Mouse (Mus musculus) fat pad, adult 2 months (tissue): ENCODE measurements around the gene Gpr182.

ENCODE experiments used
- DNase-seq: peaks from one replicate; pipeline ENCODE4 v3.0.0-alpha.2; 2011; ENCODE audit warnings: low read depth, low spot score; ENCODE audit errors: extremely low read depth

Gpr182 gene

DNA sequence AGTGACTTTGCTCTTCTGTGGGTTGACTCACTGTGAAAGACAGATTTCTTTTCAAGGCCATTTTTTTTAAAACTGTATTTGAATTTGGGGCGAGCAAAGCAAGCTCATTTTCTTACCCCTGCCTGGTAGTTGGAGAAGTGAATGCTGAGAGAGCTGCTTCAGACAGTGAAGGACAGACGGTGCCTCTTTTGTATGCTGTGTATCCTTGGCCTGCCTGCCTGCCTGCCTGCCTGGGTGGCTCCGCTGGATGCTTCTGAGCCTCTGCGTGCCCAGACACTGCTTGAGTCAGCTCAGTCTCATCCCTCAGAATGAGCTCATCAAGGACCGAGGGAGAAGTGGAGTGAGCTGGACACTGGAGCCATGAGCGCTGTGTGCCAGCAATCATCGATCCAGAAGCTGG, 52.6 kb downstream of the Gpr182 start:
- no peak for DNase-seq
